Mouse (Mus musculus): ENCODE results near the gene Gm14305.
"Not testable (repeated sequence)": the region's sequence is repeated elsewhere in the genome, so short reads cannot be mapped to it uniquely, and the experiment has no call there.

Gene Gm14305

DNA sequence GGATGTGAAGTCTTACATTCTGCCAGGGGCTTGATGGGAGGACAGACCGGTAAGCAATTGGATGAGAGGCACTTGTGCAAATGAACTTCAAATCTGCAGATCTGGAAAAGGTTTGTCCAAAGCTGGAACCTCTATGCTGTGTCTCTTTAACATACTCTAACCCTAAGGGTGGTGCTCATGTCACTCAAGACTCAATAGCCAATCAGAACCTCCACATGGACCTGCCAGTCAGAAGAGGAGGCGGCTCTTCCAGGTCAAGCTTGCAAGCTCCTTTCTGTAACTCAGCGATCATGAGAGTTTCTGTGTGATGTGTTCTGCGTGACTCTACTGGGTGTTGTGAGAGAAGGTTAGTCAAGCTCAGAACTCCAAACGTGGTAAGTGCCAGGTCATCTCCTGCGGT lies at the start of gene Gm14305:
Gene Gm14305 (plus strand): TSS at position 278 of the 400 bp plus-strand sequence.
- DNase-seq: peak in 1 of 2 experiments; percentile 2

DNA sequence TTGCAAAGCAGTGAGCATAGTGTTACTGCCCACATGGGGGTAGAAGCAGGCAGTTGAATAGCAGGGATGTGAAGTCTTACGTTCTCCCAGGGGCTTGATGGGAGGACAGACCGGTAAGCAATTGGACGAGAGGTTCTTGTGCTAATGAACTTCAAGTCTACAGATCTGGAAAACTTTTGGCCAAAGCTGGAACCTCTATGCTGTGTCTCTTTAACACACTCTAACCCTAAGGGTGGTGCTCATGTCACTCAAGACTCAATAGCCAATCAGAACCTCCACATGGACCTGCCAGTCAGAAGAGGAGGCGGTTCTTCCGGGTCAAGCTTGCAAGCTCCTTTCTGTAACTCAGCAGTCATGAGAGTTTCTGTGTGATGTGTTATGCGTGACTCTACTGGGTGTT lies 37.9 kb upstream of the Gm14305 start, which contains the start of gene Zfp973:
Gene Zfp973 (plus strand): TSS at position 301 of the 400 bp plus-strand sequence.
- not testable (repeated sequence) for DNase-seq

Measured in spleen, adult 18-20 months (tissue).